Mouse (Mus musculus) liver, embryonic 13.5 days (tissue): ENCODE measurements at regions not wholly inside any gene's neighbourhood (a gene's known extent, or its start where the extent isn't known, plus 50 kb on each side); places are given as distances from the start of the nearest gene placed in this dataset.

Experiments used
- ATAC-seq: fragments of 200-750 bp; cut with Nextera tagmentation; 2 replicates; pipeline ENCODE4 v1.8.0; 2017; ENCODE audit warnings: low read depth, mild to moderate bottlenecking, moderate number of reproducible peaks, moderate library complexity
- DNase-seq: peaks from one replicate; pipeline ENCODE4 v3.0.0; 2022
- H3K27ac ChIP-seq: fragments of 300-500 bp; sonication (generic); 2 replicates; pipeline ENCODE4 v1.5.1; 2015; ENCODE audit warnings: moderate library complexity, mild to moderate bottlenecking, inconsistent platforms
- H3K27me3 ChIP-seq: fragments of 300-500 bp; sonication (generic); 2 replicates; pipeline ENCODE4 v1.6.1; 2015; ENCODE audit warnings: mild to moderate bottlenecking, inconsistent platforms
- H3K36me3 ChIP-seq: fragments of 300-500 bp; sonication (generic); 2 replicates; pipeline ENCODE4 v1.6.1; 2015; ENCODE audit warnings: mild to moderate bottlenecking, inconsistent platforms
- H3K4me1 ChIP-seq: fragments of 300-500 bp; sonication (generic); replicated peaks from 2 replicates; pipeline ENCODE4 v1.6.1; 2015; ENCODE audit warnings: inconsistent platforms
- H3K4me2 ChIP-seq: fragments of 300-500 bp; sonication (generic); 2 replicates; pipeline ENCODE4 v1.6.1; 2015; ENCODE audit warnings: inconsistent platforms, mild to moderate bottlenecking, moderate library complexity
- H3K4me3 ChIP-seq: fragments of 300-500 bp; sonication (generic); replicated peaks from 2 replicates; pipeline ENCODE4 v1.5.1; 2015; ENCODE audit warnings: mild to moderate bottlenecking, inconsistent platforms
- H3K9ac ChIP-seq: fragments of 300-500 bp; sonication (generic); 2 replicates; pipeline ENCODE4 v1.6.1; 2015; ENCODE audit warnings: mild to moderate bottlenecking, inconsistent platforms
- H3K9me3 ChIP-seq: fragments of 300-500 bp; sonication (generic); replicated peaks from 2 replicates; pipeline ENCODE4 v1.6.1; 2016; ENCODE audit warnings: inconsistent platforms
- WGBS: fragments of 180-500 bp; shearing (Covaris S2); methylation state at CpG from one replicate; pipeline ENCODE4 v1.1.7; 2015; ENCODE audit not compliant: insufficient replicate concordance; 5-methylcytosine and 5-hydroxymethylcytosine counted together

DNA sequence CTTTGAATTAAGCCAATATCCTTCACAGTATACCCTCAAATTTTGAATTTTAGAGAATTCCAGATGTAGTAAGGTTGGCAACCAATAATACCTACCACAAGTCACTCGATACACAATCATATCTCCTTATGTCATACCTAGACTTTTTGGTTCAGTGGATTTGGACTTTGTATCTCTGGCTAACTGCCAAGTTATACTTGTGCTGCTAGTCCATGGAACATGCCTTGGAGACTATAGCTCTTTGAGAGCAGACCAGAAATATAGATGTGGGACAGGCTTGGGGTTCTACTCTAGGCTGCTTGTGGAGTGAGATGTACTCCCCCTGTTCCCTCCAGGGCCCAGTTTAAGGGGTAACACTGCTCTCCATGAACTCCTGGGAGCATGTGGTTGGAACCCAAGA is 814.5 kb upstream of the Lrrc6 start:
- DNase-seq, result no peak
- ATAC-seq, result no peak
- Histone ChIP-seq H3K36me3 (no peaks in the 10 kb centered on the region), H3K27ac (no peak overlapping the region), H3K9me3 (no peaks in the 10 kb centered on the region), H3K4me1 (no peaks in the 10 kb centered on the region), H3K4me3 (no peak overlapping the region), H3K9ac (no peak overlapping the region), H3K4me2 (no peak overlapping the region), H3K27me3 (no peaks in the 10 kb centered on the region)
- WGBS, result 67% methylated on average over 1 of the region's 1 CpGs

DNA sequence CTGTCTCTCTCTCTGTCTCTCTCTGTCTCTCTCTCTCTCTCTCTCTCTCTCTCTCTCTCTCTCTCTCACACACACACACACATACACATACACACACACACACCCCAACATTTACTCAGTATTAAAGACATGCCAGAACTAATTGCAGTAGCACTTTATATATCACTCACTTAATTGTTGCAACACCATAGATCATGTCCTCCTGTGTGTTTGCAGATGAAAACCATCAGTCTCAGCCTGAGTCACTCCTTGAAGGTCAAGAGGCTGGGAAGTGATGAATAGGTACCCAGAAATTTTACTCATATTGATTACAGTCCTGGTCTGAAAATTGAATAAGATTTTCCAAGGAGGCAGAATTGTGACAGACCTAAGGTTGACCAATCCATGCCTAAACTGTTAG is 812.9 kb upstream of the Lrrc6 start:
- H3K4me1 ChIP-seq, result no peaks in the 10 kb centered on the region
- H3K27ac ChIP-seq, result no peak overlapping the region
- H3K4me2 ChIP-seq, result no peak overlapping the region
- no peak for DNase-seq
- ATAC-seq, result no peak
- no peak overlapping the region for H3K9ac ChIP-seq
- no peaks in the 10 kb centered on the region for H3K9me3 ChIP-seq
- no peak overlapping the region for H3K4me3 ChIP-seq
- H3K36me3 ChIP-seq, result no peaks in the 10 kb centered on the region
- H3K27me3 ChIP-seq, result no peaks in the 10 kb centered on the region

DNA sequence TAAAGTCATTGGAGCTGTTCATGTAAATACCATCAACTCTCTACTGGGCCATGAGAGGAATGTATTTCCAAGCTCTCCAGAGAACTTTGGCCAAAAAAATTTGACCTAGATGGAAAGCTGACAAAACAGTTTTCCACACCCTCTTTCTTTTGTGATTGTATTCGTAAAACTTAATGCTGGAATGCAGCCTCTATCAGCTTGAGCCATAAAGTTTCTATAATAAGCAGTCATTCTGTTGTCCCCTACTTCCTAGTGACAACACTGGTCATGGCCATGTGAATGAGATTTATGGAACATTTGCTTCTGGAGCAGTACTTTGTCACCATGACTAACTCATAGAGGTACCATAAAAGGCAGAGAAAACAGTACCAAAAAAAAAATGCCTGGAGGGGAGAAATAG is 805.0 kb upstream of the Lrrc6 start:
- 56% methylated on average over 1 of the region's 1 CpGs for WGBS
- no peak for DNase-seq
- Histone ChIP-seq H3K4me3 (no peak overlapping the region), H3K4me2 (no peak overlapping the region), H3K9me3 (no peaks in the 10 kb centered on the region), H3K4me1 (no peaks in the 10 kb centered on the region), H3K36me3 (no peaks in the 10 kb centered on the region), H3K27ac (no peak overlapping the region), H3K9ac (no peak overlapping the region), H3K27me3 (no peaks in the 10 kb centered on the region)
- no peak for ATAC-seq

DNA sequence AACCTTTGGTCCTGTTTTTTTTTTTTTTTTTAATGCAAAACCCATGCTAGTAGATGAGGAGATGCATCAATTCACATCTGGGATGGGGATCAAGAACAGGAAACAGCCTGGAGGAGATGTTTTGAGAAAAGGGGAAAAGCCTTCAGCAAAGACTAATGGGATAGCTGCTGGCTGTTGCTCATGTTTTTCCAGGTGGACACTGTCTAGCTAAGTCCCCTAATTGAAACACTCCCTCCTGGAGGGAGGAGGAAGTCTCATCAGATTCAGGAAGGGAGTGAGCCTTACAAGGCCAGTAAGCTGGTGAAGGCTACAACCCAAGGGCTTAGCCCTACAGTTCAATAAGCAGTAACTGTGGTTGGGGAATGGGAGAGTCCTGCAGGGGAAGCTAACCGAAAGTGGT is 803.1 kb upstream of the Lrrc6 start:
- no peaks in the 10 kb centered on the region for H3K4me1 ChIP-seq
- no peak overlapping the region for H3K4me3 ChIP-seq
- no peak overlapping the region for H3K27ac ChIP-seq
- H3K9ac ChIP-seq, result no peak overlapping the region
- no peaks in the 10 kb centered on the region for H3K27me3 ChIP-seq
- 59% methylated on average over 1 of the region's 1 CpGs for WGBS
- DNase-seq (no peak), ATAC-seq (no peak)
- H3K9me3 ChIP-seq, result no peaks in the 10 kb centered on the region
- H3K4me2 ChIP-seq, result no peak overlapping the region
- no peaks in the 10 kb centered on the region for H3K36me3 ChIP-seq

DNA sequence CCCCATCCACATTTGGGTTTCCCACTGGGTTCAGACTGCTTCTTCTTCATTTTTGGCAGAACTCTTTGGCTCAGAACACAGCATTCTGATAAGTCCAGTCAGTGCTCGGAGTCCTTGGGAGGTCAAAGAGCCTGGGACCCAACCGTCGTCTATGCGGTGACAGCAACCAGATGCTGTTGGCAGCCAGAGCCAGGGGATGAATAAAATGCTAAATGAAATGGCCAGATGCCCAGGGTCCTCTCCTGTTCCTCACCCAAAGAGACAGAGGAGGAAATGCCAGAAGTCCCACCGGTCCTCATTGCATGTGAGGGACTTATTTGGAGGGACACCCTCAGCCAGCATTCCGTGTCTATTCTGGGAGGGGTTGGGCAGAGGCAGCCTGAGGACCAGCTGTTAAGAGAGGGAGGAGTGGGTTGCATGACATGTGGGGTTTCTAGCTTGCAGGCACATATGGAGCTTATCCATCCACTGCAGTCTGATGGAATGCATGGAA is 801.2 kb upstream of the Lrrc6 start:
- H3K9ac ChIP-seq, result no peak overlapping the region
- no peak overlapping the region for H3K27ac ChIP-seq
- ATAC-seq (no peak), DNase-seq (no peak)
- no peaks in the 10 kb centered on the region for H3K4me1 ChIP-seq
- H3K36me3 ChIP-seq, result no peaks in the 10 kb centered on the region
- 75% methylated on average over 6 of the region's 6 CpGs for WGBS
- no peaks in the 10 kb centered on the region for H3K9me3 ChIP-seq
- no peaks in the 10 kb centered on the region for H3K27me3 ChIP-seq
- no peak overlapping the region for H3K4me3 ChIP-seq
- H3K4me2 ChIP-seq, result no peak overlapping the region

DNA sequence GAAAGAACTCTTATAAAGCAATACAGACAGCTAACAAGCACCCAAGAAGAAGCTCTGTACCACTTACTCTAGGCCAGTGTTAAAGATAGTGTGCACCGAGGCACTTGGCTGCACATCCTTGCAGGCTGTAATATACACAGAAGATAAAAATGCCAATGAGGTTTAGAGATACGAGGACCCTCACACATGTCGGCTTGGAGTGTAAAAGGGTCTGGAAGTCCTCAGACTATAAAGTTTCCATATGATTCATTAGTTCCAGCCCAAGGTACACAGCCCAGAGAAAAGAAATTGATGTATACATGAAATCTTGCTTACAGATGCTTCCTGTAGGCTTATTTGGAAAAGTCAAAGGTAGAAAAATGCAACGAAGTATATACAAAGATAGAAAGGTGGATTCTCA is 800.3 kb upstream of the Lrrc6 start:
- Histone ChIP-seq H3K4me2 (no peak overlapping the region), H3K36me3 (no peaks in the 10 kb centered on the region), H3K9me3 (no peaks in the 10 kb centered on the region), H3K27ac (no peak overlapping the region), H3K9ac (no peak overlapping the region), H3K4me3 (no peak overlapping the region), H3K27me3 (no peaks in the 10 kb centered on the region), H3K4me1 (no peaks in the 10 kb centered on the region)
- WGBS, result 53% methylated on average over 4 of the region's 4 CpGs
- DNase-seq, result no peak
- ATAC-seq, result no peak

DNA sequence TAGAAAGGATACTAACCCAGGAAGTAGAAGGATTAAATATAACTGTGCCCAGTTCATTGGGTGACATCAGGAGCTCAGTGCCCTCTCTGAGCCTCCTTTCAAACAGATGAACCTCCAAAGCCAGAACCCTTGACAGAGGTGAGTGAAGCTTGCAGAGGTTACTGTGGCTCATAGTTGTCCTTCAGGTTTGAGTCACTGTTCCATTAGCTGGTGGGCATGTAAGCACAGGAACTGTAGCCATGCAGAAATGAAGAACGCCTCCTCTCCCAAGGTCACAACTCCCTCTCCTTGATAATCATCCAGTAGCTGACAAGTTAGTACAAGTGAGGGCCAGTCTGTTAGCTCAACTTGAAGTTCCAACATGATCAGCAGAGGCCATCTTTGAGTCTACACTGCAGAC is 794.1 kb upstream of the Lrrc6 start:
- no peak overlapping the region for H3K4me3 ChIP-seq
- H3K36me3 ChIP-seq, result no peaks in the 10 kb centered on the region
- WGBS, result 59% methylated on average over 1 of the region's 1 CpGs
- ATAC-seq (no peak), DNase-seq (no peak)
- H3K4me1 ChIP-seq, result no peaks in the 10 kb centered on the region
- H3K27me3 ChIP-seq, result no peaks in the 10 kb centered on the region
- H3K9ac ChIP-seq, result no peak overlapping the region
- no peak overlapping the region for H3K27ac ChIP-seq
- H3K9me3 ChIP-seq, result no peaks in the 10 kb centered on the region
- no peak overlapping the region for H3K4me2 ChIP-seq

DNA sequence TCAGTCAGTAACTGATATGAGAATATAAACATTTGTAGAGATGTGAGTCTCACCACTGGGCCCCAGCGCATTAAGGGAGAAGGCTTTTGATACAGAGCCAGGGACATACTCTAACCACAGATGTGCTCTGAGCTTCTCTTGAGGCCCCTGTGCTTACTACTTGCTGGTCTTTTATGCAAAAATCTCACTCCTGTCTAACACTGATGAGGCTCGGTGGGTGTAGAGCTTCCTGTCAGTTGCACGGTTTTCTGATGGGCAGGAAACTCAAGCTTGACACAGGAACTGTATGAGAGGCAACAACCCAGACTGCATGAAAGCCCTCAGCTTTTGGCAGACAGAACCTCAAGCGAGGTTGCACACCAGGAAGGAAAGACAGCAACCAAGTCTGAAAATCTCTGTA is 789.0 kb upstream of the Lrrc6 start:
- ATAC-seq, result no peak
- Histone ChIP-seq H3K27ac (no peak overlapping the region), H3K27me3 (no peaks in the 10 kb centered on the region), H3K9me3 (no peaks in the 10 kb centered on the region), H3K4me3 (no peak overlapping the region), H3K4me2 (no peak overlapping the region), H3K9ac (no peak overlapping the region), H3K4me1 (no peaks in the 10 kb centered on the region), H3K36me3 (no peaks in the 10 kb centered on the region)
- 11% methylated on average over 4 of the region's 4 CpGs for WGBS
- DNase-seq, result no peak

DNA sequence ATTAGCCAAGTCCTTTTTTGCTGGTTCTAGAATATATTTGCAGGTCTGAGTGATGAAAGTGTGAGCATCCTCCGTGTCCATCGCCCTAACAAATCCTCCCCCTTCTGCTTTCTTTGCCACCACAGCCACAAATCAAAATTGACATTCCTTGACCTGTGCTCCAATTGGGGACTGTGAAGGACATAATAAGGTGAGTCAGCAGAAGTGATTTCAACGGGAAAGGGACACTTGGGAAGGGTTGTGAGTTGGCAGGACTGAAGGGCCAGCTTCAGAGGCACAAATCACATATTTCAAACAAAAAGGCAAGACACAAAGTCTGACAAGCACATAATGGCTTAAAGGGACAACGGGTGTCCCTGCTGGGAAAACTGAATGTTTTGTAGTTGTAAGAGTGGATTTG is 784.2 kb upstream of the Lrrc6 start:
- no peaks in the 10 kb centered on the region for H3K4me1 ChIP-seq
- DNase-seq (no peak), ATAC-seq (no peak)
- H3K27ac ChIP-seq, result no peak overlapping the region
- no peak overlapping the region for H3K4me2 ChIP-seq
- no peak overlapping the region for H3K4me3 ChIP-seq
- H3K9me3 ChIP-seq, result no peaks in the 10 kb centered on the region
- WGBS, result 56% methylated on average over 4 of the region's 4 CpGs
- H3K9ac ChIP-seq, result no peak overlapping the region
- H3K27me3 ChIP-seq, result no peaks in the 10 kb centered on the region
- H3K36me3 ChIP-seq, result no peaks in the 10 kb centered on the region

DNA sequence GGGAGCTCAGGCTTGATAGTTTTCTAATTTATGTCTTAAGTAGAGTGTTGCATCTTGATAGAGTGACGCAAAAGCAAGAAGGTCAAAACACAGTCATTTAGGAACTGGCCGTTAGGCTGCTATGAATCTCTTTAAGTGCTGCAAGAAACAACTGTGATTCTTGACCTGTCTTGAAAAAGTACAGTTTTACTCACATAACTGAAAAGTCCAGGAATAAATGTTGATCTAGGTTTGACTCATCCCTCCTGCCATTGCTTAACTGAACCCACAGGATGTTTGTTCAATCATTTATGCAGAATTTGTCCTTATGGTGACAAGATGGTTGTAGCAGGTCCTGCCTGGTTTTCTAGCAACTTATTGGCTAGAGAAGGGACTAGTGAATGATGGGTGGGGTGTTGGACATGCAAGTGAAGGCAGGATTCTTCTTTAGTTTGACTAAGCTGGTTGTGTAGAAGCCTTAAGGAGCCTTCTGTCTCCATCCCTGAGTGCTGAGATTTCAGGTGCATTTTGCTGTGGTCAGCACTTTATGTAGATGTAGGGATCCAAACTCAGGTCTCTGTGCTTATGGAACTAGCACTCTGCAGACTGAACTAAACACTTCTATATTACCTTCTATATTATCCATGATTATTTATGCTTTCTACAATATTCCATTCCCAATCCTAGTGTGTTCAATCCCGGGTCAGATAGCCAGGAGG is 782.7 kb upstream of the Lrrc6 start:
- H3K4me2 ChIP-seq, result no peak overlapping the region
- no peaks in the 10 kb centered on the region for H3K4me1 ChIP-seq
- H3K27ac ChIP-seq, result no peak overlapping the region
- no peaks in the 10 kb centered on the region for H3K36me3 ChIP-seq
- DNase-seq (no peak), ATAC-seq (no peak)
- 64% methylated on average over 3 of the region's 3 CpGs for WGBS
- no peak overlapping the region for H3K9ac ChIP-seq
- H3K27me3 ChIP-seq, result no peaks in the 10 kb centered on the region
- no peak overlapping the region for H3K4me3 ChIP-seq
- H3K9me3 ChIP-seq, result no peaks in the 10 kb centered on the region

DNA sequence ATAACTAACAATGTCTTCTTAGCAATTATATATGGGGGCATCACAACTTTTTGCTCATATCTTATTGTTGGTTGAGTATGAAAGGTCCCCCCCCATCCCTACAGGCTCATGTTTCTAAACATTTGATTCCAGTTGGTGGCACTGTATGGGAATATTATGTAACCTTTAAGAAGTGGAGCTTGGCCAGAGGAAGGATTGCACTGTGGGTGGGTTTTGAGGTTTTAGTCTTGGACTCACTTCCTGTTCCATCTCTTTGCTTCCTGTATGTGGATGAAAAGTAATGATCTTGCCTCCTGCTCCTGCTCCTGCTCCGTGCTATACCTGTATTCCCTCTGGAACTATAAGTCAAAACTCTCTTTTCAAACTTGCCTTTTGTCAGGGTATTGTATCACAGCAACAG is 778.2 kb upstream of the Lrrc6 start:
- Histone ChIP-seq H3K4me2 (no peak overlapping the region), H3K27ac (no peak overlapping the region), H3K4me3 (no peak overlapping the region), H3K9ac (no peak overlapping the region), H3K36me3 (no peaks in the 10 kb centered on the region), H3K4me1 (no peaks in the 10 kb centered on the region), H3K27me3 (no peaks in the 10 kb centered on the region), H3K9me3 (no peaks in the 10 kb centered on the region)
- ATAC-seq (no peak), DNase-seq (no peak)
- 33% methylated on average over 1 of the region's 1 CpGs for WGBS

DNA sequence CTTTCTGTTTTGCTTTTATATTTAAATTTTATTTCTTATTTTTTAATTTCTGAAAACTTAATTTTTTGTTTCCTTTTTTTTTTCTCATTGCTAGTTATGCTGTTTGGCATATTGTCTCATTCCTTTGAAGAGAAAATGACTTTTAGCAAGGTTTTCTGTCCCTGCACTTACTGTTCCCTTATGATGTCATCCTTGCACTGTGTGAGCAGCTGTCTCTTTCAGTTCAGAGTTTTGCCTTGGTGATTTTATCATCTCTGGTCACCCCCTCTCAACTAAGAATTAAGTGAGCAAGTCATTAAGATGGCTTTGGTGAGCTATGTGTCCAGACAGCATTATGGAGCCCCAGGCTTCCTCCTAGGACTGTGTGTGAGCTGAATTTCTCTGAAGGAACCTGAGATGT is 774.3 kb upstream of the Lrrc6 start:
- no peaks in the 10 kb centered on the region for H3K9me3 ChIP-seq
- no peak overlapping the region for H3K27ac ChIP-seq
- H3K27me3 ChIP-seq, result no peaks in the 10 kb centered on the region
- DNase-seq, result no peak
- ATAC-seq, result no peak
- H3K4me2 ChIP-seq, result no peak overlapping the region
- no peak overlapping the region for H3K9ac ChIP-seq
- no peaks in the 10 kb centered on the region for H3K4me1 ChIP-seq
- no peak overlapping the region for H3K4me3 ChIP-seq
- H3K36me3 ChIP-seq, result no peaks in the 10 kb centered on the region
